Mouse (Mus musculus): ENCODE measurements around the gene Adamtsl1. TPM values are rescaled to one million over a fixed set of nuclear protein-coding genes. Genes with fewer than 3 reads are reported as not detected.

The Adamtsl1 gene
- polyA plus RNA-seq, 1 experiment from 2014 or later, result 7.3 TPM

GRCm38 (mm10) chr4:86053487-86054237, 539.7 kb downstream of the Adamtsl1 start:
- WGBS, result under 1% methylated on average over 19 of the region's 20 CpGs
- no peaks in the 10 kb centered on the region for H3K36me3 ChIP-seq
- peak overlapping the region; percentile 81 for H3K27ac ChIP-seq
- DNase-seq (ENCODE audit: low spot score), result peak; percentile 89
- peak overlapping the region; percentile 62 for H3K4me3 ChIP-seq
- no peaks in the 10 kb centered on the region for H3K9me3 ChIP-seq
- H3K27me3 ChIP-seq (ENCODE audit: insufficient read depth, poor library complexity, severe bottlenecking), result no peaks in the 10 kb centered on the region
- peaks cover 5% of the 10 kb centered on the region; the same call in 1 of the 2 replicates for H3K4me1 ChIP-seq

DNA sequence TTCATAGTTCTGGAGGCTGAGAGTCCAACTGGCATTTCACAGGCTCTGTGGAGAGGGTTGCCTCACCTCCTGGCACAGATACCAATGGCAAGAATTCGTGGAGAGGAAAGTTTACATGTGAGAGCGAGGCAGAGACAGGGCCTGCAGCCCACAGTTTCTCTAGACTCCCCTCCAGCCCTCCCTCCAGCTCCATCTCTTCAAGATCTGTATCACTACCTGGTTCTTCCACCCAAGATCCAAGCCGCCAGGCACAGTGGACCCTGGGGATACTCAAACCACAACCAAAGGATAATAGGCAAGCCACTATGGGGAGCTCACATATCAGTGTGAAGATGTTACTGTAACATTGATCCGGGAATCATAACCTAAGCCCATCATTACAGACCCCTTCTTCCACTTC, 546.6 kb downstream of the Adamtsl1 start:
- no peak overlapping the region for H3K4me3 ChIP-seq
- H3K27ac ChIP-seq, result no peak overlapping the region
- no peaks in the 10 kb centered on the region for H3K9me3 ChIP-seq
- no peaks in the 10 kb centered on the region for H3K36me3 ChIP-seq
- WGBS, result 76% methylated on average over 4 of the region's 4 CpGs
- H3K4me1 ChIP-seq, result no peaks in the 10 kb centered on the region
- H3K27me3 ChIP-seq (ENCODE audit: insufficient read depth, poor library complexity, severe bottlenecking), result no peaks in the 10 kb centered on the region
- DNase-seq (ENCODE audit: low spot score), result no peak

DNA sequence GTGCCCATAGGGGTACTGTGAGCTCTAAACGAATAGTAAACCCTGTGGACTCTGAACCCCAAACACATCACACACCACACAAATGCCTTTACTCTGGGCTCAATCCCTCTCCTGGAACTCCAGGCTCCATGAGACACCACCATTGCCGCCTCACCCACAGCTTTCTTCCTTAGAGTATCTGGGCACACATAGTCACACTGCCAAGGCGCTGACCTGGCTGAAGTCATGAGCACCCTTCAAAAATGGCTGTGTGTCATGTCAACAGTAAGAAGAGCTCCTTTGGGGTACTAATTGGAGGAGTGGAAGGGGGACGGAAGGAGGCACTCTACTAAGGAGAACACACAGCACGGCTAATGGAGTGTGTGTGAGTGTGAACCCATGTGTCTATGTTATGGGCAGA, 554.4 kb downstream of the Adamtsl1 start:
- DNase-seq (ENCODE audit: low spot score), result no peak
- no peaks in the 10 kb centered on the region for H3K9me3 ChIP-seq
- H3K36me3 ChIP-seq, result no peaks in the 10 kb centered on the region
- 84% methylated on average over 5 of the region's 5 CpGs for WGBS
- no peak overlapping the region for H3K27ac ChIP-seq
- H3K4me3 ChIP-seq, result no peak overlapping the region
- peaks cover 10% of the 10 kb centered on the region for H3K4me1 ChIP-seq
- H3K27me3 ChIP-seq (ENCODE audit: insufficient read depth, poor library complexity, severe bottlenecking), result no peaks in the 10 kb centered on the region

DNA sequence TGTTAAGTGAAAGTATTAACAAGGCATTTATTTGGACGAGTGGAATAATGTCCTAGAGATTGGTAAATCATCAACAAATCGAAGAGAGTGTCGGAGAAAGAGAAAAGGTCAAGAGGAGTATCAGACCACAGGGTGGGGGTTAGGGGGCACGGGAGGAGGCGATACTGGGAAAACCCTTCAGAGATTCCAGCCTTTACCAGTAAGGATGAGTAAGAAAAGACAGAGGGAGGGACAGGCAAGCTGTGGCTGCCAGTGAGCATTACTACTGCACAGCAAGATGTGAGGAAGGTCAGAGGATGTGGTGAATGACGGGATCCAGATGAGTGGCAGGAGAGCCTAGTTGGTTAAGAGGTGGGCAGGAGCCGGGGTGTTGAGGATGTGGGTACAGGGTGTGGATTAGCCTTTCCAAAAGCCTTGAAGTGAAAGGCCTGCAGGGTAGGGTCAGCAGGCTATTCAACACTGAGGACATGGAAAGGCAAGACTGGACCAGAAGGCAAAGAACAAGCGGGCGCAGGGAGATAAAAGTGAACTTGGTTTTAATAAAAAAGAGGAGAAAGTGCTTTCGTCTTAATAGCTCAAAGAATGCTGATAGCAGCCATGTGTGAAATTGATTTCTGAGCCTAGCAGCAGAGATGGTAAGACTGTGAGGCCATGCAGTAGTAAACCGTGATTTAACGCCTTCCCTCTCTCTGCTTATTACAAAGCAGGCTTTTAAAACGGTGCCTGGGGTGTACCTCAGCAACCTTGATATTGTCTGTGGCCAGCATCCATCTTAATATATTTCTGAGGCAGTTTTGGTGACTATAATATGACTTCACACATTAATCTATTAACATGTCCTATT, 555.1 kb downstream of the Adamtsl1 start:
- H3K27ac ChIP-seq, result no peak overlapping the region
- 65% methylated on average over 13 of the region's 13 CpGs for WGBS
- no peaks in the 10 kb centered on the region for H3K27me3 ChIP-seq (ENCODE audit: insufficient read depth, poor library complexity, severe bottlenecking)
- H3K4me1 ChIP-seq, result peaks cover 10% of the 10 kb centered on the region
- no peak overlapping the region for H3K4me3 ChIP-seq
- no peaks in the 10 kb centered on the region for H3K36me3 ChIP-seq
- DNase-seq (ENCODE audit: low spot score), result no peak
- no peaks in the 10 kb centered on the region for H3K9me3 ChIP-seq

DNA sequence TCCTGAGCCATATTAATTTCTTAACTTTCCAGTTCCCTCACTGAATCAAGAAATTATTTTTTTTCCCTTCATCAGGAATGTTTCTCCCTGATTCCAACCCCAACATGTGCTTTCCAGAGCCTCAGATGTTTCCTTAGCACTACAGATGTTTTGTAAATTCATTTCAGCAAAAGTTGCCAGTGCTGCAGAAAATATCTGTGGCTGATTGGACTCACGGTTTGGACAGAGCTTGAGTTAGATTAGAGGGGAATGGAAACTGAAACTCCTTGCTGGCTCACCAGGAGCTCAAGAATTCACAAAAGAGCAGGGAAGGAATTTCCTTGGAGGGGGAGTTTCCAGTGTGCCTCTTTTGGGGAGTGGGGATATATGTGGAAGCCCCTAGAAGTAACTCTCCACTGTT, 560.9 kb downstream of the Adamtsl1 start:
- no peak for DNase-seq (ENCODE audit: low spot score)
- no peaks in the 10 kb centered on the region for H3K9me3 ChIP-seq
- no peaks in the 10 kb centered on the region for H3K36me3 ChIP-seq
- H3K4me3 ChIP-seq, result no peak overlapping the region
- H3K4me1 ChIP-seq, result no peaks in the 10 kb centered on the region
- WGBS, result 23% methylated on average over 1 of the region's 1 CpGs
- H3K27me3 ChIP-seq (ENCODE audit: insufficient read depth, poor library complexity, severe bottlenecking), result no peaks in the 10 kb centered on the region
- H3K27ac ChIP-seq, result no peak overlapping the region

- no peak for DNase-seq (ENCODE audit: low spot score)
- no peaks in the 10 kb centered on the region for H3K9me3 ChIP-seq
- H3K4me1 ChIP-seq, result no peaks in the 10 kb centered on the region
- no peak overlapping the region for H3K27ac ChIP-seq
- H3K27me3 ChIP-seq (ENCODE audit: insufficient read depth, poor library complexity, severe bottlenecking), result no peaks in the 10 kb centered on the region
- H3K4me3 ChIP-seq, result no peak overlapping the region
- H3K36me3 ChIP-seq, result no peaks in the 10 kb centered on the region
- 71% methylated on average over 2 of the region's 2 CpGs for WGBS
These were observed 563.4 kb downstream of the Adamtsl1 start for GRCm38 (mm10) chr4:86077355-86077754.

DNA sequence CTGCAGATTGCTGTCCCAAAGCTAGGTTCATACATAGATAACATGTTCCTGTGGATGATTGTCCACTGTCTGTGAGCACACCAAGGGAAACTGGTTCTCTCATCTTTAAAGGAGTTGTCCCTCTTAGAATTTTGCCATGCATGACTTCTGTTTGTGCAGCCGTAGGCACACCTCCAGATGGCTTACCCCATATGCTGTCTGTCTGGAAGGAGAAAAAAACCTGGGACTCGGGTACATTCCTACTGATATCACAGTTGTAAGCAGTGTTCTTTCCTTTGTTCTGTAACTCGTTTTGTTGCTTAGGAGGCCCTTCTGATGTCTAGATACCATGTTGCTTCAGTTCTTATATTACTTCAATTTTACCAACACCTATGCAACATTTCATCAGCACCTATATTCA, 563.9 kb downstream of the Adamtsl1 start:
- DNase-seq (ENCODE audit: low spot score), result no peak
- Histone ChIP-seq H3K36me3 (no peaks in the 10 kb centered on the region), H3K9me3 (no peaks in the 10 kb centered on the region), H3K27me3 (ENCODE audit: insufficient read depth, poor library complexity, severe bottlenecking) (no peaks in the 10 kb centered on the region), H3K4me1 (no peaks in the 10 kb centered on the region), H3K4me3 (no peak overlapping the region), H3K27ac (no peak overlapping the region)
- 56% methylated on average over 3 of the region's 3 CpGs for WGBS

GRCm38 (mm10) chr4:86087508-86087907, 573.5 kb downstream of the Adamtsl1 start:
- 78% methylated on average over 5 of the region's 5 CpGs for WGBS
- H3K4me3 ChIP-seq, result no peak overlapping the region
- DNase-seq (ENCODE audit: low spot score), result no peak
- no peaks in the 10 kb centered on the region for H3K36me3 ChIP-seq
- H3K9me3 ChIP-seq, result no peaks in the 10 kb centered on the region
- H3K4me1 ChIP-seq, result no peaks in the 10 kb centered on the region
- H3K27me3 ChIP-seq (ENCODE audit: insufficient read depth, poor library complexity, severe bottlenecking), result no peaks in the 10 kb centered on the region
- no peak overlapping the region for H3K27ac ChIP-seq

DNA sequence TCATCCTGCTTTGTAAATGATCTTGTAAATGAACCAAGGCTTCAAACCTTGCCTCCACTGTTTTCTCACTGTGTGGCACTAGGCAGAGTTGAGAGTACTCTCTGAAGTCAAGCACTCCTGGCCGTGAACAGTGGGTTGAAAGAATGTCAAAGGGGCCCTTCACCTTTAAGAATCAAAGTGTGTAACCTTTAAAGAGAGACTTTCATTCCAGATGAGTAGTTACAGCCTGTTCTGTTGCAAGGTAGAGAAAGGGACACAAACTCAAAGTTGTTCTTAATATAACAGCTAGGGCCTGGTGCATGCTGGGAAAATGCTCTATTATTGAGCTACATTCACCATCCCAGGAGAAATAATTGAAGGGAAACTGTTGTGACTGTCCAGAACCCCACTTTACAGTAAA, 589.2 kb downstream of the Adamtsl1 start:
- no peaks in the 10 kb centered on the region for H3K27me3 ChIP-seq (ENCODE audit: insufficient read depth, poor library complexity, severe bottlenecking)
- no peaks in the 10 kb centered on the region for H3K9me3 ChIP-seq
- WGBS, result 67% methylated on average over 1 of the region's 1 CpGs
- DNase-seq (ENCODE audit: low spot score), result no peak
- no peaks in the 10 kb centered on the region for H3K4me1 ChIP-seq
- no peak overlapping the region for H3K27ac ChIP-seq
- H3K36me3 ChIP-seq, result no peaks in the 10 kb centered on the region
- H3K4me3 ChIP-seq, result no peak overlapping the region

- Histone ChIP-seq H3K36me3 (no peaks in the 10 kb centered on the region), H3K27me3 (ENCODE audit: insufficient read depth, poor library complexity, severe bottlenecking) (no peaks in the 10 kb centered on the region), H3K27ac (no peak overlapping the region), H3K4me1 (no peaks in the 10 kb centered on the region), H3K9me3 (no peaks in the 10 kb centered on the region), H3K4me3 (no peak overlapping the region)
- 85% methylated on average over 4 of the region's 4 CpGs for WGBS
- no peak for DNase-seq (ENCODE audit: low spot score)
These were observed 594.4 kb downstream of the Adamtsl1 start for GRCm38 (mm10) chr4:86108325-86108724.

DNA sequence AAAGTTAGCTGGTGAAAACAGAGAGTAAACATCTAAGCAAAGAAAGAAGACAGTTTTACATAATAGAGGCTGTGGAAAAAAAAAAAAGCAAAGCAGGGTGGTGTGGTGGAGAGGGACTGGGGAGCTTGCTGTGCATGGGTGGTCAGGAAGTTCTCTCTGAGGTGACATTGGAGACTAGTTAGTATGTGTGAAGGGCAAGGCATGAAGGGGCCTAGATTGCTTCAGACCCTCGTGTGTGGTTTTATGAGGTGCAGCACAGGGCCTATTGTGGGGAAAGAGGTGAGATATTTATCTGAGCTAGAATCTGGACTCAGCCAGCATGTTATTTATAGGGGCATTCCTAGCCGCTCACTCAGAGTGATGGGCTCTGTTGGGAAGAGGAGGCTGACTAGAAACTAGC, 605.1 kb downstream of the Adamtsl1 start:
- no peak overlapping the region for H3K27ac ChIP-seq
- no peaks in the 10 kb centered on the region for H3K36me3 ChIP-seq
- no peaks in the 10 kb centered on the region for H3K9me3 ChIP-seq
- 51% methylated on average over 2 of the region's 2 CpGs for WGBS
- no peak overlapping the region for H3K4me3 ChIP-seq
- no peaks in the 10 kb centered on the region for H3K4me1 ChIP-seq
- no peak for DNase-seq (ENCODE audit: low spot score)
- H3K27me3 ChIP-seq (ENCODE audit: insufficient read depth, poor library complexity, severe bottlenecking), result no peaks in the 10 kb centered on the region

- no peak for DNase-seq (ENCODE audit: low spot score)
- H3K4me1 ChIP-seq, result no peaks in the 10 kb centered on the region
- H3K27me3 ChIP-seq (ENCODE audit: insufficient read depth, poor library complexity, severe bottlenecking), result no peaks in the 10 kb centered on the region
- no peaks in the 10 kb centered on the region for H3K9me3 ChIP-seq
- H3K27ac ChIP-seq, result no peak overlapping the region
- no peaks in the 10 kb centered on the region for H3K36me3 ChIP-seq
- no peak overlapping the region for H3K4me3 ChIP-seq
- 80% methylated on average over 5 of the region's 5 CpGs for WGBS
These were observed 608.5 kb downstream of the Adamtsl1 start for GRCm38 (mm10) chr4:86122431-86122830.

DNA sequence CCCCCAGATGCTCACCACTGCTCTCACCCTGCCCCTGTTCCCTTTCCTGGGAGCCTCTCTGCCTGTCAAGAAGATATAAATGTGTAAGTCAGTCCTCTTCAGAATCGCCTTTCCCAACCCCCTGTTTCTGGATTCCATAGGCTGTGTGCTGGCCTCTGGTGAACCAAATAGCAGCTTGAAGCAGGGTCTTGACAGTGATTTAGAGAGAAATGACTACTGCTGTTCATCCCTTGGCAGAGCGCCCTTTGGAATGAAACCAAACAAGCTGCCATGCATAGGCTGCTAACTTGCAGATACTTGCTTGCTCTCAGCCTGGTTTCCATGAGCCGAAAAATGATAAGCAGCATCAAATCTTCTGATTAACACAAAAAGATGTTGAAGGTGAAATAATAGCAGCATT, 610.4 kb downstream of the Adamtsl1 start:
- no peaks in the 10 kb centered on the region for H3K27me3 ChIP-seq (ENCODE audit: insufficient read depth, poor library complexity, severe bottlenecking)
- no peaks in the 10 kb centered on the region for H3K36me3 ChIP-seq
- H3K9me3 ChIP-seq, result no peaks in the 10 kb centered on the region
- no peak overlapping the region for H3K27ac ChIP-seq
- no peak for DNase-seq (ENCODE audit: low spot score)
- H3K4me1 ChIP-seq, result no peaks in the 10 kb centered on the region
- no peak overlapping the region for H3K4me3 ChIP-seq
- 62% methylated on average over 3 of the region's 3 CpGs for WGBS
